Comparison of ENCODE assay signal across 36 mouse cellular contexts in the genomic region with DNA sequence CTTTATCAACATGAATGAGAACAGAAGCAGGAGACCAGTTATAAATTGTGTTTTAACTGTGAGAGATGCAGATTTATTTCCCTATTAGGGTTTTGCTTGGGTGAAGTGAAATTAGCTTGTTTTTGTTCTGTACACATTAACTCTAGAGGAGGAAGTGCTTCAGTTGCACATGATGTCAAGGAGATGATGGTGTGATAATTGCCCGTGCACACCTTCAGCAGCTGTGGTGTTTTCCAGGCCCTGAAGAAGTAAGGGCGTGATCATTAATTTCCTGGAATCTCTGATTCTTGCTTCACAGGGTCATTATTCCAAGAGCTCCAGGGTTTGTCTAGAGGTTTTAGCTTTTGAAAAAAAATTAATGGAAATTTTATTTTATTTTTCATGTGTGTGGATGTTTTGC. TPM values are rescaled to one million over a fixed set of nuclear protein-coding genes. Genes with fewer than 3 reads are reported as not detected.
"Had no signal": no experiment of that assay in that cellular context is flagged by ENCODE, and none has a peak within 500 bp of the region (broad histone marks: within the 10 kb centered on the region; RNA-seq: fewer than 3 reads in every experiment).

No protein-coding gene starts in this region.

- DNase-seq: gastrocnemius, adult 2 months; gastrocnemius, postnatal 14 days; gastrocnemius, postnatal 36 days; heart, adult 18-20 months; heart, postnatal 14 days; heart, postnatal 36 days; kidney, adult 18-20 months; kidney, adult 8-10 months; kidney, postnatal 10 days; kidney, postnatal 25 days; kidney, postnatal 4 days; liver had no signal

- H3K4me3 ChIP-seq: gastrocnemius, adult 2 months; heart, embryonic 13.5 days; heart, embryonic 15.5 days; hindbrain, embryonic 13.5 days; hindbrain, embryonic 15.5 days; left cerebral cortex, adult 2 months; limb, embryonic 10.5 days; limb, embryonic 12.5 days had no signal

- H3K4me1 ChIP-seq: heart, embryonic 13.5 days; heart, embryonic 15.5 days had no signal

- H3K27ac ChIP-seq: gastrocnemius, adult 2 months; heart, embryonic 13.5 days; heart, embryonic 15.5 days; hindbrain, embryonic 13.5 days; hindbrain, embryonic 15.5 days; hindbrain, postnatal 0 days; left cerebral cortex, adult 2 months; limb, embryonic 10.5 days; limb, embryonic 12.5 days had no signal

- H3K36me3 ChIP-seq: heart, embryonic 13.5 days; heart, embryonic 15.5 days; hindbrain, embryonic 13.5 days; hindbrain, embryonic 15.5 days; limb, embryonic 10.5 days; limb, embryonic 12.5 days had no signal

- H3K9ac ChIP-seq: heart, embryonic 13.5 days; heart, embryonic 15.5 days; hindbrain, embryonic 13.5 days; hindbrain, embryonic 15.5 days; limb, embryonic 12.5 days had no signal

- H3K27me3 ChIP-seq: heart, embryonic 13.5 days; heart, embryonic 15.5 days; hindbrain, embryonic 13.5 days; hindbrain, embryonic 15.5 days; limb, embryonic 12.5 days had no signal

- ATAC-seq: forebrain, embryonic 16.5 days; hindbrain, postnatal 0 days had no signal

- H3K4me2 ChIP-seq: heart, embryonic 11.5 days; heart, embryonic 13.5 days; heart, embryonic 15.5 days; hindbrain, embryonic 13.5 days; hindbrain, embryonic 15.5 days; limb, embryonic 12.5 days; liver, embryonic 11.5 days had no signal

- H3K9me3 ChIP-seq: heart, embryonic 13.5 days; heart, embryonic 15.5 days; hindbrain, embryonic 13.5 days; hindbrain, embryonic 15.5 days; limb, embryonic 10.5 days; limb, embryonic 12.5 days had no signal

RNA-seq across cellular contexts. Expression of a gene that starts 31.9 kb away (rescaled TPM):
- total RNA-seq: gastrocnemius, adult 2 months; gastrocnemius, postnatal 14 days; gastrocnemius, postnatal 36 days; heart, adult 18-20 months; heart, postnatal 14 days; heart, postnatal 36 days; hematopoietic stem cell, adult 5-6 weeks; hindbrain, postnatal 0 days; layer of hippocampus, adult 18-20 months; layer of hippocampus, postnatal 10 days; layer of hippocampus, postnatal 25 days; left cerebral cortex, adult 2 months; left cerebral cortex, postnatal 14 days; left cerebral cortex, postnatal 36 days had no signal
- polyA plus RNA-seq: forebrain, embryonic 16.5 days; frontal cortex, adult 2 months; heart, embryonic 11.5 days; heart, embryonic 13.5 days; heart, embryonic 15.5 days; heart, postnatal 0 days; hindbrain, embryonic 11.5 days; hindbrain, embryonic 13.5 days; intestine, embryonic 14.5 days; kidney, embryonic 14.5 days; kidney, embryonic 16.5 days; limb, embryonic 10.5 days; limb, embryonic 12.5 days; limb, embryonic 14.5 days; liver, embryonic 11.5 days had no signal

RNA-seq across cellular contexts. Expression of a gene that starts 49.9 kb away (rescaled TPM):
- total RNA-seq: gastrocnemius, adult 2 months; gastrocnemius, postnatal 14 days; gastrocnemius, postnatal 36 days; heart, adult 18-20 months; heart, postnatal 36 days; hematopoietic stem cell, adult 5-6 weeks; hindbrain, postnatal 0 days; layer of hippocampus, adult 18-20 months; layer of hippocampus, postnatal 10 days; layer of hippocampus, postnatal 25 days; left cerebral cortex, adult 2 months had no signal
- polyA plus RNA-seq: forebrain, embryonic 16.5 days; hindbrain, embryonic 11.5 days; hindbrain, embryonic 13.5 days; hindbrain, embryonic 15.5 days; intestine, embryonic 14.5 days; kidney, embryonic 14.5 days; limb, embryonic 10.5 days; limb, embryonic 12.5 days; liver, embryonic 11.5 days had no signal

RNA-seq across cellular contexts. Expression of a gene that starts 57.7 kb away (rescaled TPM):
- total RNA-seq: hematopoietic stem cell, adult 5-6 weeks had no signal
